Mouse (Mus musculus) heart, embryonic 14.5 days (tissue): ENCODE data around the gene Tnfrsf13b. TPM values are rescaled to one million over a fixed set of nuclear protein-coding genes. Genes with fewer than 3 reads are reported as not detected.
"Not testable (repeated sequence)": the region's sequence is repeated elsewhere in the genome, so short reads cannot be mapped to it uniquely, and the experiment has no call there.

Source experiments
- ATAC-seq: fragments of 200-750 bp; cut with Nextera tagmentation; 2 replicates; pipeline ENCODE4 v1.8.0; 2017; ENCODE audit warnings: low read depth, moderate TSS enrichment; ENCODE audit not compliant: insufficient number of reproducible peaks, insufficient read depth, low FRiP score
- H3K27ac ChIP-seq, 2 experiments: fragments of 200-500 bp in 1 of 2; fragments of 300-500 bp in 1 of 2; sonication (generic) in 1 of 2; replicated peaks in 1 of 2; 2 replicates each; pipeline ENCODE4 v1.5.1; 2012 to 2014; ENCODE audit warnings: low read depth in 2 of 2, low read length in 2 of 2, control low read depth in 1 of 2, mild to moderate bottlenecking in 1 of 2, mixed read lengths in 1 of 2; ENCODE audit not compliant: control insufficient read depth in 1 of 2, insufficient read depth in 1 of 2
- H3K27me3 ChIP-seq: fragments of 300-500 bp; sonication (generic); 2 replicates; pipeline ENCODE4 v1.6.1; 2014; ENCODE audit warnings: mild to moderate bottlenecking, low read length, control low read depth; ENCODE audit not compliant: control insufficient read depth, insufficient read depth
- H3K36me3 ChIP-seq: fragments of 300-500 bp; sonication (generic); 2 replicates; pipeline ENCODE4 v1.6.1; 2014; ENCODE audit warnings: mild to moderate bottlenecking, control low read depth, low read length, mixed read lengths; ENCODE audit not compliant: control insufficient read depth, insufficient read depth
- H3K4me1 ChIP-seq, 2 experiments: fragments of 200-500 bp in 1 of 2; fragments of 300-500 bp in 1 of 2; sonication (generic) in 1 of 2; 2 replicates each; pipeline ENCODE4 v1.6.1; 2012 to 2014; ENCODE audit warnings: low read length in 2 of 2, control low read depth in 1 of 2, mixed read lengths in 1 of 2; ENCODE audit not compliant: control insufficient read depth in 2 of 2, insufficient read depth in 2 of 2
- H3K4me2 ChIP-seq: fragments of 300-500 bp; sonication (generic); 2 replicates; pipeline ENCODE4 v1.6.1; 2014; ENCODE audit warnings: mild to moderate bottlenecking, low read length
- H3K4me3 ChIP-seq, 2 experiments: fragments of 200-500 bp in 1 of 2; fragments of 300-500 bp in 1 of 2; sonication (generic) in 1 of 2; 2 replicates each; pipeline ENCODE4 v1.5.1; 2012 to 2014; ENCODE audit warnings: low read length in 2 of 2, mild to moderate bottlenecking in 2 of 2, control low read depth in 1 of 2, low read depth in 1 of 2, moderate library complexity in 1 of 2; ENCODE audit not compliant: control insufficient read depth in 1 of 2, insufficient read depth in 1 of 2
- H3K9ac ChIP-seq: fragments of 300-500 bp; sonication (generic); 2 replicates; pipeline ENCODE4 v1.6.1; 2014; ENCODE audit warnings: mild to moderate bottlenecking, low read length
- H3K9me3 ChIP-seq: fragments of 300-500 bp; sonication (generic); 2 replicates; pipeline ENCODE4 v1.6.1; 2016; ENCODE audit warnings: low read length, control low read depth; ENCODE audit not compliant: control insufficient read depth
- WGBS: fragments of 180-500 bp; shearing (Covaris S2); extraction: QIAGEN DNeasy Blood & Tissue Kit; methylation state at CpG from one replicate; pipeline ENCODE4 v1.1.7; 2014; 5-methylcytosine and 5-hydroxymethylcytosine counted together
- polyA plus RNA-seq: library from polyadenylated mRNA; unstranded; fragments of >200 nt; fragmentation: Nextera tagmentation; extraction: Ambion mirVana; gene quantifications from 2 replicates; pipeline ENCODE4 v1.2.1, GENCODE M21; 2014

Tnfrsf13b gene
- polyA plus RNA-seq, 1 experiment from 2014 or later = 1.9 TPM

- not testable (repeated sequence) for H3K27me3 ChIP-seq, H3K9ac ChIP-seq, H3K4me3 ChIP-seq, H3K4me2 ChIP-seq, H3K27ac ChIP-seq, ATAC-seq, H3K36me3 ChIP-seq, H3K4me1 ChIP-seq, H3K9me3 ChIP-seq
- WGBS = 95% methylated on average over 7 of the region's 10 CpGs
Observed at GRCm38 (mm10) chr11:61192123-61192522, 65.6 kb downstream of the Tnfrsf13b start.

- H3K9ac ChIP-seq = no peak overlapping the region
- no peaks in the 10 kb centered on the region for H3K9me3 ChIP-seq
- no peak overlapping the region for H3K4me3 ChIP-seq
- H3K4me2 ChIP-seq = no peak overlapping the region
- H3K36me3 ChIP-seq = no peaks in the 10 kb centered on the region
- peaks cover 9% of the 10 kb centered on the region for H3K27me3 ChIP-seq
- WGBS = 97% methylated on average over 2 of the region's 2 CpGs
- H3K27ac ChIP-seq = no peak overlapping the region
- no peaks in the 10 kb centered on the region for H3K4me1 ChIP-seq
- ATAC-seq = no peak
Observed at GRCm38 (mm10) chr11:61192779-61193178, 66.2 kb downstream of the Tnfrsf13b start.

GRCm38 (mm10) chr11:61193392-61193791 is 66.8 kb downstream of the Tnfrsf13b start:
- no peaks in the 10 kb centered on the region for H3K9me3 ChIP-seq
- no peak overlapping the region for H3K4me3 ChIP-seq
- H3K27ac ChIP-seq = no peak overlapping the region
- no peak overlapping the region for H3K9ac ChIP-seq
- no peak overlapping the region for H3K4me2 ChIP-seq
- no peaks in the 10 kb centered on the region for H3K4me1 ChIP-seq
- no peaks in the 10 kb centered on the region for H3K36me3 ChIP-seq
- peaks cover 9% of the 10 kb centered on the region for H3K27me3 ChIP-seq
- WGBS = 5% methylated on average over 9 of the region's 9 CpGs
- ATAC-seq = 0 out of 2 replicates have a peak, but pooled peaks have one; percentile 39

GRCm38 (mm10) chr11:61196616-61197353 is 70.2 kb downstream of the Tnfrsf13b start:
- Histone ChIP-seq H3K27ac (no peak overlapping the region), H3K9ac (no peak overlapping the region), H3K4me2 (no peak overlapping the region), H3K27me3 (peaks cover 9% of the 10 kb centered on the region), H3K36me3 (no peaks in the 10 kb centered on the region), H3K4me1 (peaks cover 0 to 3% of the 10 kb centered on the region in 2 experiments; a peak in 1 of 4 replicates), H3K9me3 (no peaks in the 10 kb centered on the region), H3K4me3 (no peak overlapping the region)
- WGBS = 80% methylated on average over 14 of the region's 14 CpGs
- no peak for ATAC-seq

- H3K4me1 ChIP-seq = peaks cover 0 to 3% of the 10 kb centered on the region in 2 experiments; a peak in 1 of 4 replicates
- H3K36me3 ChIP-seq = no peaks in the 10 kb centered on the region
- H3K4me3 ChIP-seq = no peak overlapping the region
- no peak overlapping the region for H3K9ac ChIP-seq
- no peak overlapping the region for H3K4me2 ChIP-seq
- no peaks in the 10 kb centered on the region for H3K9me3 ChIP-seq
- ATAC-seq = no peak
- H3K27me3 ChIP-seq = peaks cover 9% of the 10 kb centered on the region
- no peak overlapping the region for H3K27ac ChIP-seq
Observed at GRCm38 (mm10) chr11:61197935-61198334, 71.4 kb downstream of the Tnfrsf13b start.

Other genes starting within 250 kb of the Tnfrsf13b start
- gene Tmem11, start 247.5 kb upstream of the Tnfrsf13b start, polyA plus RNA-seq = 63.3 and 67.3 TPM in 2 replicates
- gene Natd1, start 212.0 kb upstream of the Tnfrsf13b start, polyA plus RNA-seq = 20.4 and 21.1 TPM in 2 replicates
- 59.2 and 62.6 TPM in 2 replicates for gene Map2k3, start 194.7 kb upstream of the Tnfrsf13b start, polyA plus RNA-seq
- gene Kcnj12, start 104.2 kb upstream of the Tnfrsf13b start, polyA plus RNA-seq = 5.4 and 5.8 TPM in 2 replicates
- 92.2 and 92.5 TPM in 2 replicates for gene Usp22, start 48.3 kb downstream of the Tnfrsf13b start, polyA plus RNA-seq
- 0.45 and 0.53 TPM in 2 replicates for gene Aldh3a1, start 80.8 kb downstream of the Tnfrsf13b start, polyA plus RNA-seq
- gene Aldh3a2, start 140.7 kb downstream of the Tnfrsf13b start, polyA plus RNA-seq = 35.7 and 43.8 TPM in 2 replicates
- gene Slc47a2, start 216.1 kb downstream of the Tnfrsf13b start, polyA plus RNA-seq = 0.35 TPM in 1 of 2 replicates, not detected in the other